ENCODE assay signal across 8 mouse cellular contexts in the genomic region with DNA sequence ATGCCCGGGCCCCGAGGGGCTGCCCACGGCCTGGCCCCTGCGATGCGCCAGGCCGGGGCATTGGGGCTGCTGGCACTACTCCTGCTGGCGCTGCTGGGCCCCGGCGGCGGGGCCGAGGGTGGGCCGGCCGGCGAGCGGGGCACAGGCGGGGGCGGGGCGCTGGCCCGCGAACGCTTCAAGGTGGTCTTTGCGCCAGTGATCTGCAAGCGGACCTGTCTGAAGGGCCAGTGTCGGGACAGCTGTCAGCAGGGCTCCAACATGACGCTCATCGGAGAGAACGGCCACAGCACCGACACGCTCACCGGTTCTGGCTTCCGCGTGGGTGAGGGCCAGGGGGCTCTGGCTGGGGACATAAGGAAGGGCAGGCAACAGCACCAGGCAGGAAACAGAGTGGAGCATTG. TPM values are rescaled to one million over a fixed set of nuclear protein-coding genes. Genes with fewer than 3 reads are reported as not detected.
DNase-seq lines count a peak whose midpoint lies in the region; ATAC-seq and TF ChIP-seq lines count a peak whose summit lies in the region.

No protein-coding gene starts in this region.

- peak overlapping the region; percentile 96 for H3K9ac ChIP-seq in heart, embryonic 13.5 days
- H3K9ac ChIP-seq in hindbrain, embryonic 11.5 days (ENCODE audit: low read depth, low read length) = peak overlapping the region; percentile 85

- peaks cover 72% of the 10 kb centered on the region for H3K4me1 ChIP-seq in heart, embryonic 13.5 days
- peaks cover 10% of the 10 kb centered on the region for H3K4me1 ChIP-seq in bone marrow macrophage, adult 2 months (ENCODE audit: control insufficient read depth, insufficient read depth, low read length)
- H3K4me1 ChIP-seq in hindbrain, embryonic 11.5 days (replicated peaks; ENCODE audit: control insufficient read depth, insufficient read depth, low read length) = peaks cover 8% of the 10 kb centered on the region; the same call in 1 of the 2 replicates

- H3K4me3 ChIP-seq in heart, embryonic 13.5 days = peak overlapping the region; percentile 83
- peak overlapping the region; percentile 51 for H3K4me3 ChIP-seq in bone marrow macrophage, adult 2 months (ENCODE audit: insufficient read depth, low read length)
- H3K4me3 ChIP-seq in hindbrain, embryonic 11.5 days (ENCODE audit: low read depth, low read length) = peak overlapping the region; percentile 59

- no peak for TF ChIP-seq CTCF in bone marrow macrophage, adult 2 months (IDR thresholded peaks at IDR 0.05; ENCODE audit: low read depth, low read length)

- H3K4me2 ChIP-seq in heart, embryonic 13.5 days = peak overlapping the region; percentile 96
- peak overlapping the region; percentile 100 for H3K4me2 ChIP-seq in hindbrain, embryonic 11.5 days (replicated peaks; ENCODE audit: low read depth, low read length)

- DNase-seq in heart, postnatal 25 days (ENCODE audit: low spot score) = no peak
- DNase-seq in hindbrain, embryonic 11.5 days (ENCODE audit: low spot score) = no peak
- peak; percentile 32 for DNase-seq in mesoderm, embryonic 11.5 days (ENCODE audit: low read depth, low spot score)
- DNase-seq in B cell, adult 2 months = no peak
- DNase-seq in urinary bladder, postnatal 4 days (ENCODE audit: low spot score in 2 of 2) = no peak
- no peak for DNase-seq in thymus, adult 18-20 months

- no peak for TF ChIP-seq POLR2A in bone marrow macrophage, adult 2 months (IDR thresholded peaks at IDR 0.05; ENCODE audit: borderline replicate concordance, low read depth, low read length)

- H3K36me3 ChIP-seq in heart, embryonic 13.5 days = peaks cover under 1% of the 10 kb centered on the region; the same call in 1 of the 2 replicates
- H3K36me3 ChIP-seq in hindbrain, embryonic 11.5 days (ENCODE audit: control insufficient read depth, insufficient read depth, low read length) = no peaks in the 10 kb centered on the region

- peak overlapping the region; percentile 96 for H3K27ac ChIP-seq in heart, embryonic 13.5 days (replicated peaks)
- no peak overlapping the region for H3K27ac ChIP-seq in bone marrow macrophage, adult 2 months (ENCODE audit: insufficient read depth, low read depth, low read length)
- H3K27ac ChIP-seq in hindbrain, embryonic 11.5 days (ENCODE audit: low read depth, low read length) = peak overlapping the region; percentile 39; the same call in 1 of the 2 replicates

- peaks cover 71% of the 10 kb centered on the region for H3K27me3 ChIP-seq in heart, embryonic 13.5 days (replicated peaks)
- peaks cover 51% of the 10 kb centered on the region for H3K27me3 ChIP-seq in hindbrain, embryonic 11.5 days (ENCODE audit: control insufficient read depth, insufficient read depth, low read length)

- intact Hi-C loops in heart, postnatal 25 days (cut with DNase I) = no loop called here

- WGBS in heart, embryonic 13.5 days = 3% methylated on average over 30 of the region's 32 CpGs
- under 1% methylated on average over 24 of the region's 32 CpGs for WGBS in hindbrain, embryonic 11.5 days

- H3K9me3 ChIP-seq in heart, embryonic 13.5 days = no peaks in the 10 kb centered on the region
- H3K9me3 ChIP-seq in hindbrain, embryonic 11.5 days (ENCODE audit: control insufficient read depth, low read length) = no peaks in the 10 kb centered on the region

- peak; percentile 6; the same call in 1 of the 2 replicates for ATAC-seq in heart, embryonic 13.5 days (ENCODE audit: extremely low read depth, insufficient number of reproducible peaks, low FRiP score, low TSS enrichment)
- peak; percentile 69; the same call in 1 of the 2 replicates for ATAC-seq in hindbrain, embryonic 11.5 days (ENCODE audit: low FRiP score)

RNA-seq across cellular contexts. Expression of gene Ltbp3, which starts 1.5 kb away (rescaled TPM):
- 22.5 and 24.7 TPM in 2 replicates for polyA plus RNA-seq in heart, embryonic 13.5 days (2015; fragmentation: Nextera tagmentation; extraction: Ambion mirVana)
- total RNA-seq in heart, postnatal 25 days (2021) = 10 to 100 TPM; 36.6 to 37.2 TPM
- polyA plus RNA-seq in bone marrow macrophage, adult 2 months (2012; ENCODE audit: insufficient read depth, insufficient read length, missing spikeins) = 11.4 and 15.7 TPM in 2 replicates
- 3.5 and 3.8 TPM in 2 replicates for polyA plus RNA-seq in hindbrain, embryonic 11.5 days (2014; fragmentation: Nextera tagmentation; extraction: Ambion mirVana)

RNA-seq across cellular contexts. Expression of gene Fam89b, which starts 12.8 kb away (rescaled TPM):
- 79.7 and 82.6 TPM in 2 replicates for polyA plus RNA-seq in heart, embryonic 13.5 days (2015; fragmentation: Nextera tagmentation; extraction: Ambion mirVana)
- total RNA-seq in heart, postnatal 25 days (2021) = 10 to 100 TPM; 29.5 to 31.5 TPM
- polyA plus RNA-seq in bone marrow macrophage, adult 2 months (2012; ENCODE audit: insufficient read depth, insufficient read length, missing spikeins) = 167 and 176 TPM in 2 replicates
- polyA plus RNA-seq in hindbrain, embryonic 11.5 days (2014; fragmentation: Nextera tagmentation; extraction: Ambion mirVana) = 165 and 174 TPM in 2 replicates

RNA-seq across cellular contexts. Expression of gene Ehbp1l1, which starts 16.1 kb away (rescaled TPM):
- 85.9 and 96.8 TPM in 2 replicates for polyA plus RNA-seq in heart, embryonic 13.5 days (2015; fragmentation: Nextera tagmentation; extraction: Ambion mirVana)
- 100 to 1,000 TPM; 140 to 149 TPM for total RNA-seq in heart, postnatal 25 days (2021)
- 123 and 125 TPM in 2 replicates for polyA plus RNA-seq in bone marrow macrophage, adult 2 months (2012; ENCODE audit: insufficient read depth, insufficient read length, missing spikeins)
- 4.4 and 6.2 TPM in 2 replicates for polyA plus RNA-seq in hindbrain, embryonic 11.5 days (2014; fragmentation: Nextera tagmentation; extraction: Ambion mirVana)

RNA-seq across cellular contexts. Expression of gene Scyl1, which starts 29.0 kb away (rescaled TPM):
- 55.8 and 59.6 TPM in 2 replicates for polyA plus RNA-seq in heart, embryonic 13.5 days (2015; fragmentation: Nextera tagmentation; extraction: Ambion mirVana)
- total RNA-seq in heart, postnatal 25 days (2021) = 10 to 100 TPM; 63.5 to 64.1 TPM
- polyA plus RNA-seq in bone marrow macrophage, adult 2 months (2012; ENCODE audit: insufficient read depth, insufficient read length, missing spikeins) = 46.7 and 48.3 TPM in 2 replicates
- 47.2 and 55.7 TPM in 2 replicates for polyA plus RNA-seq in hindbrain, embryonic 11.5 days (2014; fragmentation: Nextera tagmentation; extraction: Ambion mirVana)

RNA-seq across cellular contexts. Expression of gene Kcnk7, which starts 38.1 kb away (rescaled TPM):
- polyA plus RNA-seq in heart, embryonic 13.5 days (2015; fragmentation: Nextera tagmentation; extraction: Ambion mirVana) = 0.29 TPM in 1 of 2 replicates, not detected in the other
- not detected for total RNA-seq in heart, postnatal 25 days (2021)
- polyA plus RNA-seq in bone marrow macrophage, adult 2 months (2012; ENCODE audit: insufficient read depth, insufficient read length, missing spikeins) = not detected in 2 replicates
- polyA plus RNA-seq in hindbrain, embryonic 11.5 days (2014; fragmentation: Nextera tagmentation; extraction: Ambion mirVana) = 0.19 TPM in 1 of 2 replicates, not detected in the other

Comparison
In these comparisons a context has a peak if more than half of its experiments do, and no peak if none do; other contexts are left out.
1. RNA of gene Ehbp1l1, which starts 16.1 kb away (polyA plus RNA-seq): 123 to 125 TPM in bone marrow macrophage, adult 2 months and 85.9 to 96.8 TPM in heart, embryonic 13.5 days; 4.4 to 6.2 TPM in hindbrain, embryonic 11.5 days; every median in the first group is over 10 times any median in the second.
2. Peak in every context shown above with its lines, with median percentiles within 50 percentile points of each other: H3K4me3 ChIP-seq.